Mouse (Mus musculus): ENCODE measurements around the gene Plg. TPM values are rescaled to one million over a fixed set of nuclear protein-coding genes. Genes with fewer than 3 reads are reported as not detected.
A peak's percentile ranks its signal among the peaks of the same experiment; 100 is the strongest.

Plg gene
- polyA plus RNA-seq, 1 experiment from 2014 or later: 0.13 TPM

GRCm38 (mm10) chr17:12351564-12351963 is 26.8 kb upstream of the Plg start:
- Histone ChIP-seq H3K4me2 (replicated peaks; ENCODE audit: low read depth) (no peak overlapping the region), H3K27me3 (replicated peaks; ENCODE audit: control insufficient read depth, insufficient read depth, low read length) (no peaks in the 10 kb centered on the region), H3K4me3 (ENCODE audit: low read depth, low read length) (no peak overlapping the region), H3K27ac (ENCODE audit: low read depth, low read length) (no peak overlapping the region), H3K4me1 (replicated peaks; ENCODE audit: control insufficient read depth, insufficient read depth, low read length) (no peaks in the 10 kb centered on the region), H3K9me3 (ENCODE audit: control insufficient read depth) (no peaks in the 10 kb centered on the region), H3K36me3 (ENCODE audit: control insufficient read depth, insufficient read depth) (no peaks in the 10 kb centered on the region), H3K9ac (ENCODE audit: low read depth, low read length) (no peak overlapping the region)
- WGBS: 73% methylated on average over 6 of the region's 6 CpGs
- ATAC-seq: no peak
- no peak for TF ChIP-seq CTCF (IDR thresholded peaks at IDR 0.05; ENCODE audit: low read depth)

GRCm38 (mm10) chr17:12352781-12353180 is 25.6 kb upstream of the Plg start:
- no peak overlapping the region for H3K27ac ChIP-seq (ENCODE audit: low read depth, low read length)
- no peak overlapping the region for H3K4me2 ChIP-seq (replicated peaks; ENCODE audit: low read depth)
- H3K9ac ChIP-seq (ENCODE audit: low read depth, low read length): no peak overlapping the region
- ATAC-seq: no peak
- no peaks in the 10 kb centered on the region for H3K4me1 ChIP-seq (replicated peaks; ENCODE audit: control insufficient read depth, insufficient read depth, low read length)
- no peaks in the 10 kb centered on the region for H3K9me3 ChIP-seq (ENCODE audit: control insufficient read depth)
- 29% methylated on average over 1 of the region's 1 CpGs for WGBS
- no peaks in the 10 kb centered on the region for H3K27me3 ChIP-seq (replicated peaks; ENCODE audit: control insufficient read depth, insufficient read depth, low read length)
- H3K36me3 ChIP-seq (ENCODE audit: control insufficient read depth, insufficient read depth): no peaks in the 10 kb centered on the region
- H3K4me3 ChIP-seq (ENCODE audit: low read depth, low read length): no peak overlapping the region
- TF ChIP-seq CTCF (IDR thresholded peaks at IDR 0.05; ENCODE audit: low read depth): no peak

- ATAC-seq: no peak
- no peaks in the 10 kb centered on the region for H3K27me3 ChIP-seq (replicated peaks; ENCODE audit: control insufficient read depth, insufficient read depth, low read length)
- no peaks in the 10 kb centered on the region for H3K9me3 ChIP-seq (ENCODE audit: control insufficient read depth)
- no peak overlapping the region for H3K4me3 ChIP-seq (ENCODE audit: low read depth, low read length)
- H3K4me2 ChIP-seq (replicated peaks; ENCODE audit: low read depth): no peak overlapping the region
- H3K9ac ChIP-seq (ENCODE audit: low read depth, low read length): no peak overlapping the region
- H3K4me1 ChIP-seq (replicated peaks; ENCODE audit: control insufficient read depth, insufficient read depth, low read length): no peaks in the 10 kb centered on the region
- TF ChIP-seq CTCF (IDR thresholded peaks at IDR 0.05; ENCODE audit: low read depth): no peak
- no peak overlapping the region for H3K27ac ChIP-seq (ENCODE audit: low read depth, low read length)
- 89% methylated on average over 15 of the region's 15 CpGs for WGBS
- H3K36me3 ChIP-seq (ENCODE audit: control insufficient read depth, insufficient read depth): no peaks in the 10 kb centered on the region
Measured at GRCm38 (mm10) chr17:12359876-12360275, 18.5 kb upstream of the Plg start.

GRCm38 (mm10) chr17:12363601-12364425 is 14.6 kb upstream of the Plg start:
- no peak for TF ChIP-seq CTCF (IDR thresholded peaks at IDR 0.05; ENCODE audit: low read depth)
- no peaks in the 10 kb centered on the region for H3K4me1 ChIP-seq (replicated peaks; ENCODE audit: control insufficient read depth, insufficient read depth, low read length)
- ATAC-seq: no peak
- H3K4me2 ChIP-seq (replicated peaks; ENCODE audit: low read depth): no peak overlapping the region
- no peak overlapping the region for H3K9ac ChIP-seq (ENCODE audit: low read depth, low read length)
- H3K27ac ChIP-seq (ENCODE audit: low read depth, low read length): no peak overlapping the region
- no peak overlapping the region for H3K4me3 ChIP-seq (ENCODE audit: low read depth, low read length)
- WGBS: 78% methylated on average over 11 of the region's 11 CpGs
- no peaks in the 10 kb centered on the region for H3K27me3 ChIP-seq (replicated peaks; ENCODE audit: control insufficient read depth, insufficient read depth, low read length)
- H3K36me3 ChIP-seq (ENCODE audit: control insufficient read depth, insufficient read depth): no peaks in the 10 kb centered on the region
- no peaks in the 10 kb centered on the region for H3K9me3 ChIP-seq (ENCODE audit: control insufficient read depth)

GRCm38 (mm10) chr17:12364426-12364735 is 14.0 kb upstream of the Plg start:
- TF ChIP-seq CTCF (IDR thresholded peaks at IDR 0.05; ENCODE audit: low read depth): no peak
- WGBS: 71% methylated on average over 8 of the region's 8 CpGs
- Histone ChIP-seq H3K36me3 (ENCODE audit: control insufficient read depth, insufficient read depth) (no peaks in the 10 kb centered on the region), H3K27ac (ENCODE audit: low read depth, low read length) (no peak overlapping the region), H3K9me3 (ENCODE audit: control insufficient read depth) (no peaks in the 10 kb centered on the region), H3K9ac (ENCODE audit: low read depth, low read length) (no peak overlapping the region), H3K4me2 (replicated peaks; ENCODE audit: low read depth) (no peak overlapping the region), H3K4me3 (ENCODE audit: low read depth, low read length) (no peak overlapping the region), H3K4me1 (replicated peaks; ENCODE audit: control insufficient read depth, insufficient read depth, low read length) (no peaks in the 10 kb centered on the region), H3K27me3 (replicated peaks; ENCODE audit: control insufficient read depth, insufficient read depth, low read length) (no peaks in the 10 kb centered on the region)
- no peak for ATAC-seq

GRCm38 (mm10) chr17:12367373-12367930 is 11.0 kb upstream of the Plg start:
- peak; percentile 87 for TF ChIP-seq CTCF (IDR thresholded peaks at IDR 0.05; ENCODE audit: low read depth)
- Histone ChIP-seq H3K4me1 (replicated peaks; ENCODE audit: control insufficient read depth, insufficient read depth, low read length) (no peaks in the 10 kb centered on the region), H3K36me3 (ENCODE audit: control insufficient read depth, insufficient read depth) (no peaks in the 10 kb centered on the region), H3K4me3 (ENCODE audit: low read depth, low read length) (no peak overlapping the region), H3K27me3 (replicated peaks; ENCODE audit: control insufficient read depth, insufficient read depth, low read length) (no peaks in the 10 kb centered on the region), H3K9ac (ENCODE audit: low read depth, low read length) (no peak overlapping the region), H3K4me2 (replicated peaks; ENCODE audit: low read depth) (no peak overlapping the region), H3K9me3 (ENCODE audit: control insufficient read depth) (no peaks in the 10 kb centered on the region), H3K27ac (ENCODE audit: low read depth, low read length) (no peak overlapping the region)
- peak; percentile 49; the same call in 1 of the 2 replicates for ATAC-seq
- WGBS: 33% methylated on average over 5 of the region's 5 CpGs

Measured in intestine, postnatal 0 days (tissue).